Mouse (Mus musculus): ENCODE results near the gene Alyref.

Gene Alyref

GRCm38 (mm10) chr11:120598283-120598989 lies at the start of gene Alyref, which contains the start of gene Anapc11:
Gene Alyref (minus strand): TSS chr11:120598365.
Gene Anapc11 (plus strand): TSS chr11:120598421.
- peak; percentile 89 to 91 for DNase-seq

- no peak for DNase-seq
Observed at GRCm38 (mm10) chr11:120647047-120647830, 49.1 kb upstream of the Alyref start.

- peak; percentile 81 to 91 for DNase-seq
Observed at GRCm38 (mm10) chr11:120643601-120643987, 45.4 kb upstream of the Alyref start, which contains the start of gene Pycr1. Gene Pycr1 (minus strand): TSS chr11:120643769.

DNA sequence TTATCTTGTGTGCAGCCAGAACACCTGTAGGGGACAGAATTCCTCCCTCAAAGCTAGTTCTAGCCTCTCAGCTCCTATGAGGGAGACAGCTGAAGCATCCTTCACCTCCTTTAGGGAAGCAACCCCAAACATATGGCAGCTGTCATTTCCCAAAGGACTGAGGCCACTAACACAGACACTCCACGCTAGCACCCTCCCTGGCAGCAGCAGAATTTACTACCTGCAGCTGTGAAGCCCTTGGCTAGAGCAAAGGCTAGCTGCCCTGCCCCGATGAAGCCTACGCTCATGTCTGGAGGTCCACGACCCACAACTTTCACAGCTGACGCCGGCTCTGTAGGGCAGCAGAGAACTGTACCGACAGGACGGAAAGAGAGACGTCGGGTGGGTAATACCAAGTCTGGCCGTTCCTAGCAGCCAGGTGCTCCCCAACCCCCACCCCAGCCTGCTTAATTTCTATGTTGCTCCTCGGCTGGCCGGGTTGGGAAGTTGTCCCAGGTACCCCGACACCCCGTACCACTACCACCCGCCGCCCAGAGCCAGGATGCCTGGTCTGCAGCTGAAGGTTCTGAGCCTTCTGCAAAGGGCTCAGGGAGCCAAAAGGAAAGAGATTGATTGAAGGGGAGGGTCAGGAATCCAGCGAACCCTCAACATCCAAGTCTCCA lies 44.9 kb upstream of the Alyref start:
- DNase-seq, result no peak

DNA sequence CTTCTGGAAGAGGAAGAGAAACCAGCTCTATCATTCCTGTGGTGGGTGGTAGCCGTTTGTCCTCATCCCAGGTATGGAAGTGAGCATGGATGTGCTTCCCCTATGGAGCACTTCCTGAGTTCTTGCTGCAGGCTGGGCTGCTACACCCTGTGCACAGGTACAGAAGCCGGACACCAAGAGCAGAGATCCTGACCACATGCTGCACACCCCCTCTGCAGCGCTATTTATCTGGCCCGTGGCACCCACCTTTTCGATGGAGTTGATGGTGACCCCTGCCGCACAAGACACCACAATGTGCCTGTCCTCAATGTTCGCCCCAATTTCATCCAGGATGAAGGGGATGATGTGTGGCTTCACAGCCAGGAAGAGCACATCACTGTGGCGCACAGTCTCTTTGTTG lies 43.7 kb upstream of the Alyref start:
- no peak for DNase-seq

- no peak for DNase-seq
Observed at GRCm38 (mm10) chr11:120641255-120641654, 43.1 kb upstream of the Alyref start.

DNA sequence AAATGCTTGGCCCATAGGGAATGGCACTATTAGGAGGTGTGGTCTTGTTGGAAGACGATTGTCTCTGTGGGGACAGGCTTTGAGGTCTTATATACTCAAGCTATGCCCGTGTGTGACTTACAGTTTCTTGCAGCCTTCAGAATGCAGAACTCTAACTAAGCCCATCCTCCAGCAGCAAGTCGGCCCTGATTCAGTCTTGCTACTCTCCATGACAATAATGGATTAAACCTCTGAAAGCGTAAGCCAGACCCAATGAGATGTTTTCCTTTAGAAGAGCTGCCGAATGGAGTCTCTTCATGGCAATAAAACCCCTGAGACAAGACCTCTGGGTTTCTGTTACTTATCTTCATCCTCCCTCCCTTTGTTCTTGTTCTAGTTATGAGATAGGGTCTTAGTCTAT lies 36.6 kb upstream of the Alyref start:
- no peak for DNase-seq

DNA sequence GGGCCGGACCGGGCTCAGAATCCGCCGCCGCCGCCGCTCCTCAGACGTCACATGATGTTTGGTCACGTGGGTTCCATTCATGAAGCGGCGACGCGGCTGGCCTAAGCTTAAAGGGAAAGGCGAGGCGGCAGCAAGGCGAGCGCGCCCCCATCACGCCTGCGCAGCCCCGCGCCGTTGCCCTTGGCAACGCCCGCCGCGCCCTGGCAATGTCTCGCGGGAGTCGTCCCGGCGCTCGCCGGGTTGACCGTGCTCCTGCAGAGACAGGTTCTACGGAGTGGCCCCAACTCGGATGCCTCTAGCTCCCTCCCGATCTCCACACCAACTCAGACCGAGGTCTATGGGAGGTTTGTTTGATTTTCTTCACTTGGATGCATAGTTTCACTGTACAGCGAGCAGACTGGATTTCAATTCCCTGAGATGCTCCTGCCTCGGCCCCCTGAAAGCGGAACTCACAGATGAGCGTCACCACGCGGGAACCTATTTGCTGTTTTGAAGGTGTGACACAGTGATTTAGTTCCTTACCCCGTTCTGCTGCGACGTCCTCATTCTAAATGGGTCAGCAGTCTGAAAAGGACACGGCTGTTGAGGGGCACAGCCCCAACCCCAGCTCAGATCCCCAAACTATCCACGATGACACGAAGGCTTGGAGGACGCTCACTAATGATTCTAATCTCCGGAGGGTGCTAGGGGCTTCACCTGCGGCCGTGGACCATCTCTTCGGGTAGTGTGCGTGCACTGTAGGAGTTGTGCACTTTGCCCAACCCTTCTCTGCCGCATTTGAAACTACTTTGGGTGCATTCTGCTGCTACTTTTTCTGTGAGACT lies 35.6 kb upstream of the Alyref start, which contains the start of gene Mafg:
TSS of gene Mafg (minus strand) at position 81 of the 824 bp plus-strand sequence.
- peak; percentile 85 for DNase-seq

DNA sequence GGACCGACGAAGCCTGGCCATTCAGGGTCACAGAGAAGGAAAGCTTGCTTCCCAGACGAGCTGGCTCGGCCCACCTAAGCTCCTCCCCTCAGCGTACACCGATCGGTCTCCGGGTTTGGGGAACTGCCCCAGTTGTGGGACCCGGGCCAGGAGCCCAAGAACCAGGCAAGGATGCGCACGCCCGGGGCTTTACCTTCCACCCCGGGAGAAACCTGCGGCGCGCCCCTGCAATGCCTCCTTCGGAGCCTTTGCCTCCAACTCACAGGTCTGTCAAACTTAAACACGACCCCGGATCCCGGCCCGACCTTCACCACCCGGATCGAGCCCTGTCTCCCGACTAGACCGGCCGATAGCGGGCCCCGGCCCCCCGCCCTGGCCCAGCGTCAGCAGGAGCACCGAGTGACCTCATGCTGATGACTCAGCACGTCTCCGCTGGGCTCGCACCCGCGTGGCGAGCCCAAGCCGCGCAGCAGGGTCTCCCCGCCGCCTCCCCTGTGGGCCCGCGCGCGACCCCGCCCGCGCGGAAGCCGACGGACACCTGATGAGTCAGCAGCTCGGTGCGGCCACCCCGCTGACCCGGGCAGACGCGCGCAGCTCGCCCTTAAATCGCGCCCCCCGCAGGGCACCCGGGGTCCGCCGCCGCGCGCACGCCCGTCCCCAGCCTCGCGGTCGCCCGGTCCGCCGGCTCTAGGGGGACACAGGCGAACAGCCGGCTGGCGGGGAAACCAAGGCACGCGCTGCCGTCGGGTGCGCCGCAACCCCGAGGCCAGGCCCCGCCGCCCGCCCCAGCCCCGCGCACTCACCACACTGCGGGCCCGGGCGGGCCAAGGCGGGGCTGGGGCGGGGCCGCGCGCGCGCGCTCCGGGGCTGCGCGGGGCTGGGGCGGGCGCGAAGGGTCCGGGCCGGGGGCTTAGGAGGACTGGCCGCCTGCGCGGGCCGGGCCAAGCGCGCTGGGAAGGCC lies 34.7 kb upstream of the Alyref start:
- peak; percentile 52 to 68 for DNase-seq

- DNase-seq, result no peak
Observed at GRCm38 (mm10) chr11:120631726-120632448, 33.7 kb upstream of the Alyref start.

DNA sequence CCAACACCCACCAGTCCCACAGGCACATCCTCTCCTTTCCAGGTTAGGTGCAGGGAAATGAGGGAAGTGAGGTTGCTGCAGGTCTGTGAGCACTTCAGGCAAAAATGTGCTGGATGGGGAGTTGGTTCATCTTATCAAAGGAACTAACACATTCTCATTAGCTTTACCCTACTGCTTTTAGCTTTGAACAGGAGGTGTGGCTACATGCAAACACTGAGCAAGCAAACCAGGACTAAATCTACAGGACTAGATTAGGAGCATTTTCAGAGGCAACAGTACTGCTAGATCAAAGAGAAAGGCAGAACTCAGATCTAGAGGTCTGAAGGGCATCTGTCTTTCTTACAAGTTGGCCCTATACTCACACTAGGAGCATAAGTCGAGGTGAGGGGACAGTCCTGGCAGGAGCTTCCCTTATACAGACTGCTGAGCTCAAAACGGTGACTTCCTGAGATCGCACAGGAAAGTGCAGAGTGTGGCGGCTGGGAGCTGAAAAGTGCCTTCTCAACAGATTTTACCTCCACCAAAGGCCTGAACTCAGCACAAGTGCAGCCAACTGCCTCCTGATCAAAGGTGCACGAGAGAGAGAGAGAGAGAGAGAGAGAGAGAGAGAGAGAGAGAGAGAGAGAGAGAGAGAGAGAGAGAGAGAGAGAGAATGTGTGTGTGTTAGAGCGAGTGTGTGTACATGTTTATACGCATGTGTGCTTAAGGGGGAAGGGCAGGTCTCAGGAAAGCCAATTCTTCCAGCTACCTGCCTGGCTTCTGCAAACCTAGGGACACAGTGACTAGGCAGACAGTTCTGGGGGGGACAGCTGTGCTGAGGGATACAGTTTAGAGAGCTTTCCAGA lies 32.9 kb upstream of the Alyref start:
- no peak for DNase-seq

GRCm38 (mm10) chr11:120630401-120630871 lies 32.3 kb upstream of the Alyref start:
- DNase-seq, result no peak

- peak in 1 of 2 experiments; percentile 30 for DNase-seq
Observed at GRCm38 (mm10) chr11:120629911-120630310, 31.7 kb upstream of the Alyref start.

DNA sequence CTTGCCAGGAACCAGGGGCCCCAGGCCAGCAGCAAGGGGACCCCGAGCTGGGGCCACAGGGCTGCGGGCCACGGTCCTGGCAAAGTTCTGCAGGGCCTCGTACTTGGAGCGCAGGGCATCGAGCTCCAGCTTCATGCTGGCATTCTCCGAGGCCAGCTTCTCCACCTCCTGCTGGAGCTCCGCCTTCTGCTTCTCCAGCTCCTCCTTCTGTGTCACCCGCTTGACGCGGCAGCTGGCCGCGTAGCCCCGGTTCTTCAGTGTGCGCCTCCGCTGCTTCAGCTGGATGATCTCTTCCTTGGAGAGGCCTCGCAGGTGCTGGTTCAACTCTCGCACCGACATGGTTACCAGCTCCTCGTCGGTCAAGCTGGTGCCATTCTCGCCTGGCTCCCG lies 31.2 kb upstream of the Alyref start:
- peak; percentile 47 to 54 for DNase-seq

DNA sequence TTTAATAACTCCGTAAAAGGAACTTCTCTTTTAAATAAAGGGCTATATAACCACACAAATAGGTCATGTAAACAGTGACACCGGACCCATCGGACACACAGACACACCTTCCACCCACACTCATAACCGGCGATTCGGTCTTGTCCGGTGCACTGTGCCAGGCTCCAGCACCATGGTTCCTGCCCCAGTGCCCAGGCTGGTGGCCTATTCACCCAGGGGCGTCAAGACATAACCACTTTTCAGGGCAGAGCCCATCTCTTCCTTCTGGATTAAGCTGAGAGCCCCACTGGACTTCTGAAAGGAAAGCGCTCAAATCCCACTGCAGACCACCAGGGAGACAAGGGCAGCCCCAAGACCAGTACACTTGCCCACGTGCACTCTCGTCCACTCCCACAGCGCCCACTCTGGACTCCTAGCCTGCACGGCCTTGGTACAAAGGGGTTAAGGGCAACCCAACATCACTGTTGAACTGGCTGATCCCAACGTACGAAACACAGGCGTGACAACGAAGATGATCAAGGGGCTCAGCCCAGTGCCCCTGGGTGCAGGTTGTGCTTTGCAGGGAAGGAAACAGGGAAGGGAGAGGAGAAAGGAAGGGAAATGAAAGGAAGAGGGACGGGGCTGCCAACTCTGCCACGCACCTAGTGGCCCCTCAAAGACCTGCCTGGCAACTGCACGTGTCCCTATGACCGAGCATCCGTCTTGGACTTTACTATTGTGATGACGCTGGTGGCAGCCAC lies 30.6 kb upstream of the Alyref start:
- DNase-seq, result peak in 1 of 2 experiments; percentile 22

GRCm38 (mm10) chr11:120627468-120628300 lies 29.5 kb upstream of the Alyref start:
- DNase-seq, result peak; percentile 61 to 62

DNA sequence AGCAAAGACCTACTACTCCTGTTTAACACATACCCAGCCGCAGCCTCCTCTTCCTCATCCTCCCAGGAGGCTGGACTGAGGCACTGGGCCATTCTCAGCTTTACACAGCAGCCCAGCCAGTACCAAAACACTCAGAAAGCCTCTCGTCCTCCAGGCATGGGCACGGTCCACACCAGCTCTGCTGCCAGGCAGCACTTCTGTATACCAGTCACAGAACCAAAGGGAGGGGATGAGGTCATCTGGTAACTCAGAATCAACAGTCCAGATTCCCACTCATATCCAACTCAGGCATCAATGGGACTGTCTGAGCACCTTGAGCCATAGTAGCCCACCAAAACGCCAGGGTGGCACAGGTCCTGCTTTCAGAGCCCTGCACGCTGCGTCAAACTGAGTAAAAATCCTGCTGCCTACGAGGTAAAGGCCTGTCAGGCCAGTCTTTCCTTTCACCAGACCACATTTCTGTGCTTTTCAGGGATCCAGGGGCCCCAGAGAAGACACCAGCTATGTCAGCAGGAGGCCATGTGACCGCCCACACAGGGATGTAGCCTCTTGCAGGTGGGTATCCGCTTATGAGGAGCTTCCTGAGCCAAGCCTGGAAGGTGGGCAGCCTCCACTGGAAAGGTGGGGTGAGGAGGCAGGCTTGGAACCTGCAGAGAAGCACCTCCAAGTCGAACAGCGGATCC lies 28.8 kb upstream of the Alyref start:
- no peak for DNase-seq
